ENCODE assay signal across 12 mouse cellular contexts in genomic region chr13:15421182-15421750, GRCm38 (mm10). TPM values are rescaled to one million over a fixed set of nuclear protein-coding genes. Genes with fewer than 3 reads are reported as not detected.
A peak's percentile ranks its signal among the peaks of the same experiment; 100 is the strongest.
DNase-seq lines count a peak whose midpoint lies in the region; ATAC-seq lines count a peak whose summit lies in the region.
"Had no signal": no experiment of that assay in that cellular context is flagged by ENCODE, and none has a peak within 500 bp of the region (broad histone marks: within the 10 kb centered on the region; RNA-seq: fewer than 3 reads in every experiment).

No protein-coding gene starts in this region.

- no peaks in the 10 kb centered on the region for H3K9me3 ChIP-seq in hindbrain, embryonic 14.5 days (ENCODE audit: control insufficient read depth, low read length)
- no peaks in the 10 kb centered on the region for H3K9me3 ChIP-seq in hindbrain, embryonic 10.5 days
- no peaks in the 10 kb centered on the region for H3K9me3 ChIP-seq in limb, embryonic 12.5 days
- H3K9me3 ChIP-seq: G1E had no signal

- no peak overlapping the region for H3K27ac ChIP-seq in hindbrain, embryonic 14.5 days
- no peak overlapping the region for H3K27ac ChIP-seq in hindbrain, embryonic 10.5 days
- H3K27ac ChIP-seq in limb, embryonic 12.5 days, result no peak overlapping the region

- H3K36me3 ChIP-seq in hindbrain, embryonic 14.5 days (replicated peaks; ENCODE audit: control insufficient read depth, insufficient read depth), result no peaks in the 10 kb centered on the region
- no peaks in the 10 kb centered on the region for H3K36me3 ChIP-seq in hindbrain, embryonic 10.5 days
- H3K36me3 ChIP-seq in limb, embryonic 12.5 days, result no peaks in the 10 kb centered on the region
- H3K36me3 ChIP-seq: G1E had no signal

- H3K9ac ChIP-seq in hindbrain, embryonic 14.5 days, result no peak overlapping the region
- no peak overlapping the region for H3K9ac ChIP-seq in limb, embryonic 12.5 days (replicated peaks)

- WGBS in hindbrain, embryonic 14.5 days, result 59% methylated on average over 10 of the region's 10 CpGs
- 56% methylated on average over 10 of the region's 10 CpGs for WGBS in hindbrain, embryonic 10.5 days
- 30% methylated on average over 10 of the region's 10 CpGs for WGBS in limb, embryonic 12.5 days

- H3K4me1 ChIP-seq in hindbrain, embryonic 14.5 days (replicated peaks; ENCODE audit: control insufficient read depth, insufficient read depth, low read length), result no peaks in the 10 kb centered on the region
- peaks cover 4% of the 10 kb centered on the region; the same call in 1 of the 2 replicates for H3K4me1 ChIP-seq in hindbrain, embryonic 10.5 days (replicated peaks)
- peaks cover 3% of the 10 kb centered on the region; the same call in 1 of the 2 replicates for H3K4me1 ChIP-seq in limb, embryonic 12.5 days (replicated peaks)

- no peak overlapping the region for H3K4me3 ChIP-seq in hindbrain, embryonic 14.5 days (replicated peaks; ENCODE audit: low read length)
- H3K4me3 ChIP-seq in hindbrain, embryonic 10.5 days, result no peak overlapping the region
- H3K4me3 ChIP-seq in limb, embryonic 12.5 days (replicated peaks), result no peak overlapping the region

- no peak for ATAC-seq in hindbrain, embryonic 14.5 days (ENCODE audit: low FRiP score)
- ATAC-seq in limb, embryonic 12.5 days (ENCODE audit: insufficient number of reproducible peaks, insufficient read depth, low FRiP score, low TSS enrichment, low read depth), result no peak
- no peak for ATAC-seq in CD4-positive, CD25-positive, alpha-beta regulatory T cell, adult 4 months
- ATAC-seq: forebrain, embryonic 14.5 days had no signal

- H3K27me3 ChIP-seq in hindbrain, embryonic 14.5 days (ENCODE audit: control insufficient read depth, insufficient read depth, low read length), result no peaks in the 10 kb centered on the region
- H3K27me3 ChIP-seq in hindbrain, embryonic 10.5 days (ENCODE audit: insufficient read depth, poor library complexity, severe bottlenecking), result no peaks in the 10 kb centered on the region
- no peaks in the 10 kb centered on the region for H3K27me3 ChIP-seq in limb, embryonic 12.5 days

- no peak for DNase-seq in hindbrain, embryonic 14.5 days (ENCODE audit: low spot score)
- no peak for DNase-seq in hindbrain, embryonic 10.5 days (ENCODE audit: low spot score)
- peak; percentile 6 to 17 for DNase-seq in urinary bladder, adult 18-20 months (ENCODE audit: low spot score in 2 of 2)
- no peak for DNase-seq in urinary bladder, postnatal 10 days (ENCODE audit: low spot score)
- no peak for DNase-seq in spleen, postnatal 4 days (ENCODE audit: low spot score in 2 of 2)
- DNase-seq: adrenal gland, postnatal 25 days; cerebellum, adult 9-11 months; thymus, adult 2 months had no signal

- 0 out of 2 replicates have a peak overlapping the region, but pooled peaks have one; percentile 3 for H3K4me2 ChIP-seq in hindbrain, embryonic 14.5 days (replicated peaks)
- H3K4me2 ChIP-seq in limb, embryonic 12.5 days, result peak overlapping the region; percentile 41

RNA-seq across cellular contexts. Expression of gene Gli3, which starts 41.8 kb away (rescaled TPM):
- 4.2 and 5.7 TPM in 2 replicates for polyA plus RNA-seq in hindbrain, embryonic 14.5 days (2014; fragmentation: Nextera tagmentation; extraction: Ambion mirVana)
- polyA plus RNA-seq in hindbrain, embryonic 10.5 days (2016; fragmentation: Nextera tagmentation; extraction: Ambion mirVana), result 32.3 and 36.0 TPM in 2 replicates
- 50.0 and 53.9 TPM in 2 replicates for polyA plus RNA-seq in limb, embryonic 12.5 days (2016; fragmentation: Nextera tagmentation; extraction: Ambion mirVana)
- not detected for polyA plus RNA-seq in CD4-positive, CD25-positive, alpha-beta regulatory T cell, adult 4 months (2017; shearing (Covaris generic))
- polyA plus RNA-seq: G1E had no signal

Comparison
In these comparisons a context has a peak if more than half of its experiments do, and no peak if none do; other contexts are left out.
1. DNase-seq: peak in urinary bladder, adult 18-20 months (2 of 2); none in hindbrain, embryonic 14.5 days (single experiment), hindbrain, embryonic 10.5 days (single experiment), urinary bladder, postnatal 10 days (single experiment) and spleen, postnatal 4 days (0 of 2).